ENCODE assay signal across 19 mouse cellular contexts in the genomic region with DNA sequence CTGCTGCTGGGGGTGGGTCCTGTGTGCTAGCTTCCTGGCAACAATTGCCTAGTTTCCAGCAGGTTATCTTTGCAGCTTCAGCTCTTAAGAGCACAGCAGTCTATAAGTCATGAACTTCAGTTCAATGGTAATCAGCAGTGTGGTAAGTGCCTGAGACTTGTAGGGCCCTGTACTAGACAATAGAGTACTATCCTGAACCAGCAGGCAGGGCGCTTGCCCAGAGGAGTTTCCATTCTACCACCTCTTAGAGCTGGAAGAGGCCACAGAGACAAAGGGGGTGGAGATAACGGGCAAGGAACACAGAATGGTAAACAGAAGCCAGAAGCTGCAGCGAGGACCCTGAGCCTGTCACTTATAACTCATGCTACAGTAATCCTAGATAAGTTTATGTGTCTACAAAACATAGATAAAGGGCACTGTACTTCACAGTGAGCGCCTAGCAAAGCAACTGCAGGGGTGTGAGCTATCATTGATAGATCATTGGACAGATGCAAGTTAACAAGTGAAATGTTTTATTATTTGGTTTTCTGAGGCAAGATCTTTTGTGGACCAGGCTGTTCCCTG.
A peak's percentile ranks its signal among the peaks of the same experiment; 100 is the strongest.
DNase-seq lines count a peak whose midpoint lies in the region; ATAC-seq and TF ChIP-seq lines count a peak whose summit lies in the region.
"Had no signal": no experiment of that assay in that cellular context is flagged by ENCODE, and none has a peak within 500 bp of the region (broad histone marks: within the 10 kb centered on the region; RNA-seq: fewer than 3 reads in every experiment).

No protein-coding gene starts in this region.

- no peak overlapping the region for H3K4me3 ChIP-seq in heart, embryonic 12.5 days
- H3K4me3 ChIP-seq in intestine, postnatal 0 days (ENCODE audit: low read depth, low read length) = no peak overlapping the region
- no peak overlapping the region for H3K4me3 ChIP-seq in liver, embryonic 15.5 days (replicated peaks)
- H3K4me3 ChIP-seq in cerebellum, adult 2 months (replicated peaks; ENCODE audit: insufficient read depth, low read depth, low read length) = no peak overlapping the region
- H3K4me3 ChIP-seq: forebrain, embryonic 13.5 days had no signal

- peak; percentile 55 for ATAC-seq in heart, embryonic 12.5 days (ENCODE audit: insufficient number of reproducible peaks, low FRiP score)
- ATAC-seq in intestine, postnatal 0 days = peak; percentile 51
- peak; percentile 80 for ATAC-seq in liver, embryonic 15.5 days (ENCODE audit: insufficient read depth)
- ATAC-seq: forebrain, embryonic 13.5 days had no signal

- H3K9ac ChIP-seq in heart, embryonic 12.5 days = no peak overlapping the region
- H3K9ac ChIP-seq in intestine, postnatal 0 days (ENCODE audit: low read depth, low read length) = no peak overlapping the region
- H3K9ac ChIP-seq in liver, embryonic 15.5 days = no peak overlapping the region
- H3K9ac ChIP-seq: forebrain, embryonic 13.5 days had no signal

- no peaks in the 10 kb centered on the region for H3K36me3 ChIP-seq in heart, embryonic 12.5 days
- no peaks in the 10 kb centered on the region for H3K36me3 ChIP-seq in intestine, postnatal 0 days (ENCODE audit: control insufficient read depth, insufficient read depth)
- H3K36me3 ChIP-seq in liver, embryonic 15.5 days (replicated peaks) = no peaks in the 10 kb centered on the region

- TF ChIP-seq CTCF in intestine, postnatal 0 days (IDR thresholded peaks at IDR 0.05; ENCODE audit: low read depth) = 0 out of 2 replicates have a peak, but pooled peaks have one; percentile 1
- no peak for TF ChIP-seq CTCF in cerebellum, adult 2 months (IDR thresholded peaks at IDR 0.05; ENCODE audit: borderline replicate concordance, insufficient read depth, low read depth, low read length)

- peaks cover 14% of the 10 kb centered on the region for H3K4me1 ChIP-seq in heart, embryonic 12.5 days (replicated peaks)
- no peaks in the 10 kb centered on the region for H3K4me1 ChIP-seq in intestine, postnatal 0 days (replicated peaks; ENCODE audit: control insufficient read depth, insufficient read depth, low read length)
- H3K4me1 ChIP-seq in liver, embryonic 15.5 days (replicated peaks) = peaks cover 10% of the 10 kb centered on the region
- no peaks in the 10 kb centered on the region for H3K4me1 ChIP-seq in cerebellum, adult 2 months (ENCODE audit: control insufficient read depth, insufficient read depth, low read length)
- H3K4me1 ChIP-seq: forebrain, embryonic 13.5 days had no signal

- intact Hi-C loops in heart, postnatal 25 days (cut with DNase I) = no loop called here

- TF ChIP-seq POLR2A in cerebellum, adult 2 months (IDR thresholded peaks at IDR 0.05; ENCODE audit: borderline replicate concordance, insufficient read depth, low read length) = no peak

- DNase-seq in heart, postnatal 25 days (ENCODE audit: low spot score) = no peak
- peak; percentile 23 for DNase-seq in c-Kit-positive CD71-positive TER-119-negative erythroid progenitor cells, embryonic 14.5 days (ENCODE audit: low read depth)
- no peak for DNase-seq in urinary bladder, postnatal 4 days (ENCODE audit: low spot score in 2 of 2)
- no peak for DNase-seq in cerebellum, adult 2 months
- no peak for DNase-seq in right cerebral cortex, postnatal 36 days (ENCODE audit: low spot score in 2 of 2)
- DNase-seq: adrenal gland, postnatal 36 days; cerebellum, adult 8-10 months; gastrocnemius, postnatal 10 days; heart, adult 11 months; kidney, postnatal 36 days; lung, adult 2 months; lung, postnatal 36 days; retina, postnatal 1 day; right cerebral cortex, postnatal 4 days had no signal

- 0 out of 2 replicates have a peak overlapping the region, but pooled peaks have one; percentile 13 for H3K4me2 ChIP-seq in heart, embryonic 12.5 days
- no peak overlapping the region for H3K4me2 ChIP-seq in intestine, postnatal 0 days (replicated peaks; ENCODE audit: low read depth)
- H3K4me2 ChIP-seq in liver, embryonic 15.5 days = no peak overlapping the region
- H3K4me2 ChIP-seq: forebrain, embryonic 13.5 days; midbrain, embryonic 11.5 days had no signal

- H3K9me3 ChIP-seq in heart, embryonic 12.5 days (replicated peaks) = no peaks in the 10 kb centered on the region
- H3K9me3 ChIP-seq in intestine, postnatal 0 days (ENCODE audit: control insufficient read depth) = no peaks in the 10 kb centered on the region
- H3K9me3 ChIP-seq in liver, embryonic 15.5 days (replicated peaks) = no peaks in the 10 kb centered on the region
- H3K9me3 ChIP-seq: forebrain, embryonic 13.5 days had no signal

- peaks cover 16% of the 10 kb centered on the region for H3K27me3 ChIP-seq in heart, embryonic 12.5 days (replicated peaks)
- no peaks in the 10 kb centered on the region for H3K27me3 ChIP-seq in intestine, postnatal 0 days (replicated peaks; ENCODE audit: control insufficient read depth, insufficient read depth, low read length)
- H3K27me3 ChIP-seq in liver, embryonic 15.5 days = no peaks in the 10 kb centered on the region
- H3K27me3 ChIP-seq in cerebellum, adult 2 months (ENCODE audit: control insufficient read depth, insufficient read depth, low read length) = no peaks in the 10 kb centered on the region
- H3K27me3 ChIP-seq: forebrain, embryonic 13.5 days had no signal

- peak overlapping the region; percentile 33; the same call in 1 of the 2 replicates for H3K27ac ChIP-seq in heart, embryonic 12.5 days (ENCODE audit: poor library complexity, severe bottlenecking)
- H3K27ac ChIP-seq in intestine, postnatal 0 days (ENCODE audit: low read depth, low read length) = 0 out of 2 replicates have a peak overlapping the region, but pooled peaks have one; percentile 15
- H3K27ac ChIP-seq in liver, embryonic 15.5 days (replicated peaks) = peak overlapping the region; percentile 14; the same call in 1 of the 2 replicates
- H3K27ac ChIP-seq in cerebellum, adult 2 months (ENCODE audit: insufficient read depth, low read length) = no peak overlapping the region
- H3K27ac ChIP-seq: forebrain, embryonic 13.5 days had no signal

- 15% methylated on average over 4 of the region's 4 CpGs for WGBS in heart, embryonic 12.5 days
- WGBS in intestine, postnatal 0 days = 23% methylated on average over 4 of the region's 4 CpGs
- WGBS in liver, embryonic 15.5 days (ENCODE audit: insufficient replicate concordance) = 13% methylated on average over 4 of the region's 4 CpGs
- WGBS in cerebellum, adult 2 months = 75% methylated on average over 4 of the region's 4 CpGs
